Mouse (Mus musculus): ENCODE results near the gene Aox1.

DNA sequence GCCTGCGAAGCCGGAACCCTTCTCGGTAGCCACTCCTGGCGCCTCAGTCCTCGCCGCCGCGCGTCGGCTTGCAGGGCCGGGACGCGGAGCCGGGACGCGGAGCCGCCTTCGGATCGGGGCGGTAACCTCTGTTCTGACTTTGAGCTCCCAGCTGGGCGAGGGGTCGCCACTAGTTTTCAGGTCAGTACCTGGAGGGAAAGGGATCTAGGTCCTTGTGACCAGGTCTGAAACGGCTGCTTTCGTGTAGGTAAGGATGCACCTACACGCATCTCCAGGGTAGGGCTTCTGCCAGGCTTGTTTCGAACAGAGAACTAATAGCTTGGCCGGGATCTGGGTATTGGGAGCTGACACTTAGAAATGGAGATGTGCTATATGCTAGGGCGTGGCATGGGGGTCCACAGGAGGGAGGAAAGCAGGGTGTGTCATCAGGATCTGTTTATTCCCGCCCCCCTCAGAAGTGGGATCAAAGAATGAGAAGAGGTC lies 33.6 kb upstream of the Aox1 start:
- TF ChIP-seq CTCF (IDR thresholded peaks at IDR 0.05; ENCODE audit: low read depth, low read length) (no peak), GATA1 (IDR thresholded peaks at IDR 0.05; ENCODE audit: borderline replicate concordance, low read length) (no peak)
